ENCODE assay signal across 8 mouse cellular contexts in the genomic region with DNA sequence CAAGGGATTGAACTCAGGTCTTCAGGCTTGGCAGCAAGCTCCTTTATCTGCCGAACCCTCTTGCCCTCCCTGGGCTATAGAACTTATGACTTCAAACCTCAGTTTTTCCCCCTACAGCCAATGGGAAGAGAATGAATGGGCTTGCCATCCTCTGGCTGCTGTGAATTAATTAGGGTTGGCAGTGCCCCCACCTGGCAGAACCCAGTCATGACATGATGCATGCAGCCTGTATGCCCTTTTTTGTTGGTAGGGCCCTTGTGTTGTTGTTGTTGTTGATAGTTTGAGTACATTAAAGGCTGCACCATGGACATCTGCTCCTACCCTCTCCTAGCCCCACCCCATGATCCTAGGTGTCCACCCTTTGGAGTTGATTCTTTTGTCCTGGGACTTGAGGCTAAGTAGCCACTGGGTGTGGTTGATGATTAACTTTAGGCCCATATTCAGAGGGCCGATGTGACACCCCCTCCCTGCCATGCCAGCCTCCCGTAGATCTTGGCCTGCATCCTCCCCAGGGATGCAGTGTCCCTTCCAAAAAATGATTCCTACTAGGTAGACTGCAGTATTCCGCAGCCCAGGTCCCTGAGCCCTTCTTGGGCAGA. TPM values are rescaled to one million over a fixed set of nuclear protein-coding genes. Genes with fewer than 3 reads are reported as not detected.
A peak's percentile ranks its signal among the peaks of the same experiment; 100 is the strongest.
DNase-seq lines count a peak whose midpoint lies in the region; ATAC-seq and TF ChIP-seq lines count a peak whose summit lies in the region.

No protein-coding gene starts in this region.

- 80% methylated on average over 4 of the region's 4 CpGs for WGBS in hindbrain, embryonic 10.5 days
- WGBS in hindbrain, embryonic 12.5 days: 57% methylated on average over 4 of the region's 4 CpGs
- WGBS in forebrain, embryonic 13.5 days: 74% methylated on average over 4 of the region's 4 CpGs
- WGBS in kidney, postnatal 0 days: 57% methylated on average over 4 of the region's 4 CpGs
- 82% methylated on average over 4 of the region's 4 CpGs for WGBS in midbrain, embryonic 13.5 days

- H3K9me3 ChIP-seq in hindbrain, embryonic 10.5 days: no peaks in the 10 kb centered on the region
- H3K9me3 ChIP-seq in hindbrain, embryonic 12.5 days (replicated peaks): no peaks in the 10 kb centered on the region
- no peaks in the 10 kb centered on the region for H3K9me3 ChIP-seq in forebrain, embryonic 13.5 days (replicated peaks)
- H3K9me3 ChIP-seq in kidney, postnatal 0 days (replicated peaks; ENCODE audit: low read length): no peaks in the 10 kb centered on the region
- no peaks in the 10 kb centered on the region for H3K9me3 ChIP-seq in midbrain, embryonic 13.5 days

- no peak overlapping the region for H3K4me2 ChIP-seq in hindbrain, embryonic 12.5 days (replicated peaks)
- H3K4me2 ChIP-seq in forebrain, embryonic 13.5 days: no peak overlapping the region
- no peak overlapping the region for H3K4me2 ChIP-seq in kidney, postnatal 0 days (ENCODE audit: low read length)
- H3K4me2 ChIP-seq in midbrain, embryonic 13.5 days (replicated peaks): no peak overlapping the region

- peaks cover 68% of the 10 kb centered on the region for H3K4me1 ChIP-seq in hindbrain, embryonic 10.5 days (replicated peaks)
- H3K4me1 ChIP-seq in hindbrain, embryonic 12.5 days: peaks cover 51% of the 10 kb centered on the region
- H3K4me1 ChIP-seq in forebrain, embryonic 13.5 days: peaks cover 69% of the 10 kb centered on the region
- H3K4me1 ChIP-seq in kidney, postnatal 0 days (replicated peaks; ENCODE audit: insufficient read depth, low read length): peaks cover 30% of the 10 kb centered on the region
- H3K4me1 ChIP-seq in midbrain, embryonic 13.5 days (replicated peaks): peaks cover 66% of the 10 kb centered on the region

- ATAC-seq in hindbrain, embryonic 12.5 days (ENCODE audit: low FRiP score): no peak
- peak; percentile 10 for ATAC-seq in Patski
- ATAC-seq in forebrain, embryonic 13.5 days: no peak
- ATAC-seq in kidney, postnatal 0 days (replicated peaks; ENCODE audit: low FRiP score, low read depth): 0 out of 2 replicates have a peak, but pooled peaks have one; percentile 19
- no peak for ATAC-seq in midbrain, embryonic 13.5 days

- H3K36me3 ChIP-seq in hindbrain, embryonic 10.5 days: no peaks in the 10 kb centered on the region
- H3K36me3 ChIP-seq in hindbrain, embryonic 12.5 days: no peaks in the 10 kb centered on the region
- no peaks in the 10 kb centered on the region for H3K36me3 ChIP-seq in forebrain, embryonic 13.5 days (ENCODE audit: poor library complexity, severe bottlenecking)
- no peaks in the 10 kb centered on the region for H3K36me3 ChIP-seq in kidney, postnatal 0 days (ENCODE audit: insufficient read depth, low read length)
- no peaks in the 10 kb centered on the region for H3K36me3 ChIP-seq in midbrain, embryonic 13.5 days

- no peak for TF ChIP-seq CTCF in Patski (IDR thresholded peaks at IDR 0.05)
- TF ChIP-seq CTCF in kidney, postnatal 0 days (IDR thresholded peaks at IDR 0.05; ENCODE audit: low read depth): peak; percentile 55

- H3K4me3 ChIP-seq in hindbrain, embryonic 10.5 days: no peak overlapping the region
- H3K4me3 ChIP-seq in hindbrain, embryonic 12.5 days: no peak overlapping the region
- H3K4me3 ChIP-seq in forebrain, embryonic 13.5 days: no peak overlapping the region
- H3K4me3 ChIP-seq in kidney, postnatal 0 days (replicated peaks; ENCODE audit: low read depth, low read length): no peak overlapping the region
- H3K4me3 ChIP-seq in midbrain, embryonic 13.5 days (replicated peaks): no peak overlapping the region

- no peaks in the 10 kb centered on the region for H3K27me3 ChIP-seq in hindbrain, embryonic 10.5 days (ENCODE audit: insufficient read depth, poor library complexity, severe bottlenecking)
- no peaks in the 10 kb centered on the region for H3K27me3 ChIP-seq in hindbrain, embryonic 12.5 days
- no peaks in the 10 kb centered on the region for H3K27me3 ChIP-seq in Patski
- H3K27me3 ChIP-seq in forebrain, embryonic 13.5 days: no peaks in the 10 kb centered on the region
- no peaks in the 10 kb centered on the region for H3K27me3 ChIP-seq in kidney, postnatal 0 days (ENCODE audit: insufficient read depth, low read length)
- no peaks in the 10 kb centered on the region for H3K27me3 ChIP-seq in midbrain, embryonic 13.5 days

- H3K27ac ChIP-seq in hindbrain, embryonic 10.5 days: 0 out of 2 replicates have a peak overlapping the region, but pooled peaks have one; percentile 30
- no peak overlapping the region for H3K27ac ChIP-seq in hindbrain, embryonic 12.5 days
- peak overlapping the region; percentile 64 for H3K27ac ChIP-seq in forebrain, embryonic 13.5 days
- H3K27ac ChIP-seq in kidney, postnatal 0 days: no peak overlapping the region
- H3K27ac ChIP-seq in midbrain, embryonic 13.5 days: 0 out of 2 replicates have a peak overlapping the region, but pooled peaks have one; percentile 2

- CTCF ChIA-PET in Patski (lab: Charles Lee): interaction anchor here (1.0 to 1.4 kb wide), 3 partner anchors 17 to 115 kb away, joined by 3 to 4 read pairs (median 3); no protein-coding TSS in a partner anchor

- in situ Hi-C loops in Patski (cut with MboI; ENCODE audit: low pct_unique_long_range_greater_than_20kb): loop anchor here (10.0 kb wide), 1 partner anchor 50 kb away; no protein-coding TSS in a partner anchor

- POLR2A ChIA-PET in Patski (lab: Charles Lee): interaction anchor here (0.9 kb wide), 1 partner anchor 15 kb away, joined by 3 read pairs; no protein-coding TSS in a partner anchor

- H3K9ac ChIP-seq in hindbrain, embryonic 12.5 days: no peak overlapping the region
- peak overlapping the region; percentile 37; the same call in 1 of the 2 replicates for H3K9ac ChIP-seq in forebrain, embryonic 13.5 days
- no peak overlapping the region for H3K9ac ChIP-seq in kidney, postnatal 0 days (ENCODE audit: low read depth, low read length)
- no peak overlapping the region for H3K9ac ChIP-seq in midbrain, embryonic 13.5 days (replicated peaks)

- DNase-seq in hindbrain, embryonic 10.5 days (ENCODE audit: low spot score): peak; percentile 37
- DNase-seq in Patski (ENCODE audit: low read depth, low spot score): no peak
- no peak for DNase-seq in kidney, postnatal 0 days (ENCODE audit: low spot score)
- peak; percentile 62 to 72 for DNase-seq in thymus, postnatal 36 days
- DNase-seq in urinary bladder, adult 2 months (ENCODE audit: low spot score): no peak

RNA-seq across cellular contexts. Expression of a gene that starts 57.6 kb away (rescaled TPM):
- 24.1 and 33.1 TPM in 2 replicates for polyA plus RNA-seq in hindbrain, embryonic 10.5 days (2016; fragmentation: Nextera tagmentation; extraction: Ambion mirVana)
- polyA plus RNA-seq in hindbrain, embryonic 12.5 days (2016; fragmentation: Nextera tagmentation; extraction: Ambion mirVana): 38.8 and 41.6 TPM in 2 replicates
- polyA plus RNA-seq in Patski (2021): 49.4 TPM
- polyA plus RNA-seq in forebrain, embryonic 13.5 days (2015; fragmentation: Nextera tagmentation; extraction: Ambion mirVana): 49.7 and 49.9 TPM in 2 replicates
- polyA plus RNA-seq in kidney, postnatal 0 days (2015; fragmentation: Nextera tagmentation; extraction: Ambion mirVana): 11.6 and 13.0 TPM in 2 replicates
- 41.1 and 44.8 TPM in 2 replicates for polyA plus RNA-seq in midbrain, embryonic 13.5 days (2015; fragmentation: Nextera tagmentation; extraction: Ambion mirVana)
- 35.9 and 51.4 TPM in 2 replicates for polyA plus RNA-seq in urinary bladder, adult 2 months (2012; rRNA removed)

Comparison
In these comparisons a context has a peak if more than half of its experiments do, and no peak if none do; other contexts are left out.
1. H3K27ac ChIP-seq: peak in hindbrain, embryonic 10.5 days (single experiment), forebrain, embryonic 13.5 days (single experiment) and midbrain, embryonic 13.5 days (single experiment); none in hindbrain, embryonic 12.5 days (single experiment) and kidney, postnatal 0 days (single experiment).
2. DNase-seq: peak in hindbrain, embryonic 10.5 days (single experiment) and thymus, postnatal 36 days (2 of 2); none in Patski (single experiment), kidney, postnatal 0 days (single experiment) and urinary bladder, adult 2 months (single experiment).
3. ATAC-seq: peak in Patski (single experiment) and kidney, postnatal 0 days (single experiment); none in hindbrain, embryonic 12.5 days (single experiment), forebrain, embryonic 13.5 days (single experiment) and midbrain, embryonic 13.5 days (single experiment).